Mouse (Mus musculus) heart, postnatal 0 days (tissue): ENCODE results near the gene Slc2a3. TPM values are rescaled to one million over a fixed set of nuclear protein-coding genes. Genes with fewer than 3 reads are reported as not detected.
"Not testable (repeated sequence)": the region's sequence is repeated elsewhere in the genome, so short reads cannot be mapped to it uniquely, and the experiment has no call there.

Source experiments
- ATAC-seq: fragments of 200-750 bp; cut with Nextera tagmentation; 2 replicates; pipeline ENCODE4 v1.8.0; 2017; ENCODE audit warnings: low read depth, moderate number of reproducible peaks, moderate library complexity; ENCODE audit not compliant: insufficient read depth
- DNase-seq: peaks from one replicate; pipeline ENCODE4 v3.0.0-alpha.2; 2016; ENCODE audit warnings: low spot score
- H3K27ac ChIP-seq: fragments of 300-500 bp; sonication (generic); 2 replicates; pipeline ENCODE4 v1.5.1; 2014; ENCODE audit warnings: low read depth, mild to moderate bottlenecking
- H3K27me3 ChIP-seq: fragments of 300-500 bp; sonication (generic); 2 replicates; pipeline ENCODE4 v1.6.1; 2014; ENCODE audit warnings: low read length, mixed read lengths; ENCODE audit not compliant: control insufficient read depth, insufficient read depth
- H3K36me3 ChIP-seq: fragments of 300-500 bp; sonication (generic); replicated peaks from 2 replicates; pipeline ENCODE4 v1.6.1; 2014; ENCODE audit warnings: low read length, mixed read lengths; ENCODE audit not compliant: control insufficient read depth, insufficient read depth
- H3K4me1 ChIP-seq: fragments of 300-500 bp; sonication (generic); 2 replicates; pipeline ENCODE4 v1.6.1; 2014; ENCODE audit warnings: antibody characterized with exemption; ENCODE audit not compliant: control insufficient read depth, insufficient read depth
- H3K4me2 ChIP-seq: fragments of 300-500 bp; sonication (generic); 2 replicates; pipeline ENCODE4 v1.6.1; 2014; ENCODE audit warnings: low read depth, mild to moderate bottlenecking, low read length, moderate library complexity
- H3K4me3 ChIP-seq: fragments of 300-500 bp; sonication (generic); 2 replicates; pipeline ENCODE4 v1.5.1; 2014; ENCODE audit warnings: low read depth, low read length
- H3K9ac ChIP-seq: fragments of 300-500 bp; sonication (generic); replicated peaks from 2 replicates; pipeline ENCODE4 v1.6.1; 2014; ENCODE audit warnings: low read depth, low read length, mixed read lengths
- H3K9me3 ChIP-seq: fragments of 300-500 bp; sonication (generic); replicated peaks from 2 replicates; pipeline ENCODE4 v1.6.1; 2016; ENCODE audit warnings: low read length; ENCODE audit not compliant: control insufficient read depth
- CTCF ChIP-seq: IDR thresholded peaks from 2 replicates; pipeline ENCODE4 v1.5.1; 2016; ENCODE audit warnings: antibody characterized with exemption, control low read depth, low read depth
- EP300 ChIP-seq: IDR thresholded peaks from 2 replicates; pipeline ENCODE4 v1.6.1; 2016; ENCODE audit warnings: antibody characterized with exemption, low read depth
- WGBS: fragments of 180-500 bp; shearing (Covaris S2); extraction: QIAGEN DNeasy Blood & Tissue Kit; methylation state at CpG from one replicate; pipeline ENCODE4 v1.1.7; 2014; 5-methylcytosine and 5-hydroxymethylcytosine counted together
- polyA plus RNA-seq: library from polyadenylated mRNA; unstranded; fragments of >200 nt; fragmentation: Nextera tagmentation; extraction: Ambion mirVana; gene quantifications from 2 replicates; pipeline ENCODE4 v1.2.1, GENCODE M21; 2015
- total RNA-seq: library from RNA; depleted of rRNA; stranded (reverse); fragments of >200 nt; gene quantifications from 2 replicates; pipeline ENCODE4 v1.2.3, GENCODE M21; 2014; ENCODE audit warnings: low replicate concordance

Slc2a3 gene
- total and polyA plus RNA-seq, 2 experiments from 2014 or later, result 1.7 to 21.6 TPM

DNA sequence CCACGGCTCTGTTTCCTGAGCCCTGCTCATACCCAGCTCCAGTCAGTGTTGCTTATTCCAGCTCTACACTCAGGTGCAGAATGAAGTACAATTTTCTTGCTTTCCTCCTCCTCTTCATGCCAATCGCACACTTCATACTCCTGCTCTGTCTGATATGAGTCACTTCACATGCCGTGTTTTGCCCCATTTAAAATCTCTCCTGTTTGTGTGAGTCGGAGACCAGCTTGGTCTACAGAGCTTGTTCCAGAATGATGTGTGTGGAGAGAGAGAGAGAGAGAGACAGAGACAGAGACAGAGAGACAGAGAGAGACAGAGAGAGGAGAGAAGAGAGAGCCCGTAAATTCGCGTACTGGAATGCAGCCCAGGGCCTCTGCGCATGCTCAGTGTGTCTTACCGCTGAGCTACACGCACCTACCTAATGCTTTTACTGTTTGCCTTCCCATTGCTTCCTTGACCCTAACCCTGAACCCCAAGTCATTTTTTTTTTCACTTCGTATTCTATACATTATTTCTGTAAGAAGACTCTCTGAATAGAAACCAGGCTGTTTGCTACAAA, 30.6 kb downstream of the Slc2a3 start:
- H3K27me3 ChIP-seq, result 0 out of 2 replicates have a peak, but pooled peaks cover 2% of the 10 kb centered on the region
- no peak overlapping the region for H3K4me2 ChIP-seq
- TF ChIP-seq EP300 (no peak), CTCF (no peak)
- H3K27ac ChIP-seq, result no peak overlapping the region
- WGBS, result 86% methylated on average over 11 of the region's 11 CpGs
- DNase-seq (no peak), ATAC-seq (no peak)
- no peak overlapping the region for H3K4me3 ChIP-seq
- H3K4me1 ChIP-seq, result no peaks in the 10 kb centered on the region
- no peak overlapping the region for H3K9ac ChIP-seq
- H3K9me3 ChIP-seq, result no peaks in the 10 kb centered on the region
- no peaks in the 10 kb centered on the region for H3K36me3 ChIP-seq

DNA sequence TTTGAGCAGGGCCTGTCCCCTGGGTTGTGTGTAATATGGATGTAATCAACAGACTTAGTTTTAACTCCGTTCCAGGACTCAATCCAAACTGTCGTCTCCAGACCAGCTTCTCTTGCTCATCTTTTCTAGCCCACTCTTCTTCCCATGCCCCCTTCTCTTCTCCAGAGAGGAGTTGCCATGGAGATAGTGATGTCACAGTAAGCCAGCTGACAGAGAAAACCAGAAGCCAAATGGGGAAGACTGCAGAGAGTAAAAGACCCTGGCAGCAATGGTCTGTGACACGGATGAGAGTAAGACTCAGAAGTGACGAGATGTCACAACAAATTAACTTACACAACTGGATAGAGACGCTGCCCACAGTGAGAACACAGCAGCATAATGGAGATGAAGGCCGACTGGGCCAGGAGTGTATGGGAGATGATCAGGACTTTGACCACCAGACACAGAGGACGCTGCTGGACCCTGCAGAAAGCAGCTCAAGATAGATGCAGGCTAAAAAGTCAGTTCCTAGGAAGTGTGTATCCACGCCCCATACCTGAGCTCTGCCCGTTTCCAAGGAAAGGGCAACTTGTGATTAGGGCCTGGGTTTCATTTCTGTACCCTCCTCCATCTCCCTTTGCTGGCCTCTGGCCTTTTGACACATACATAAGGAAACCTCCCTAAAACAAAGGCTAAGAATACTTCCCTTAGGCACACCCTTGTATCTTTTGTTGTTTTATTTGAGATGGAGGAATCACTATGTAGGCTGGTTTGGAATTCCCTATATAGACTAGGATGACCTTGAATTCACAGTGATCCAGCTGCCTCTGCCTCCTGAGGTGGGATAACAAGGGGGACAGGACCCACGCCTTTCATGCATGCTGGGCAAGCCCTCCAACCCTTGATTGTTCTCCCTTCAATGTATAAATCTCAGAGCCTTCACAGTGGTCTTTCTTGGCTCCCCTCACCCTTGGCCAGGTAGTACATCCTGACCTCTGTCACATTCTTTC, 31.4 kb downstream of the Slc2a3 start:
- no peak for TF ChIP-seq CTCF
- no peak for TF ChIP-seq EP300
- Histone ChIP-seq H3K9ac (no peak overlapping the region), H3K4me3 (no peak overlapping the region), H3K27ac (no peak overlapping the region), H3K9me3 (no peaks in the 10 kb centered on the region), H3K36me3 (no peaks in the 10 kb centered on the region), H3K27me3 (0 out of 2 replicates have a peak, but pooled peaks cover 8% of the 10 kb centered on the region), H3K4me2 (no peak overlapping the region), H3K4me1 (no peaks in the 10 kb centered on the region)
- no peak for ATAC-seq
- 75% methylated on average over 10 of the region's 10 CpGs for WGBS
- no peak for DNase-seq

DNA sequence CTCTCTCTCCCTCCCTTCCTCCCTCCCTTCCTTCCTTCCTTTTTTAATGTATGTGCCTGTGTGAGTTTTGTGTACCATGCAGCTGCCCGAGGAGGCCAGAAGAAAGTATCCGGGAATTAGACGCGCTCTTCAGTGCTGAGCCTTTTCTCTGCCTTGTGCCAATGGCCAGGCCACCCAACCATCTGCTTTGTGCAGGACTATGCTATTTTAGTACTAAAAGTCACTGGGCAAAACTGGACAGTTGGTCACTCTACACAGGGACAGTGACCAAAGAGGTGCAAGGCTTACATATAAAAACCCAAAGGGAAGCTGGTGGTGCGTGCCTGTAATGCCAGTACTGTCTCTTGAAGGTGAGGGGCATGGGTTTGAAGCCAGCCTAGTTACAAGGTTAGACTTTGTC, 33.2 kb downstream of the Slc2a3 start:
- no peak for ATAC-seq
- no peak overlapping the region for H3K9ac ChIP-seq
- H3K36me3 ChIP-seq, result no peaks in the 10 kb centered on the region
- no peaks in the 10 kb centered on the region for H3K9me3 ChIP-seq
- TF ChIP-seq EP300, result no peak
- no peak for TF ChIP-seq CTCF
- H3K4me3 ChIP-seq, result no peak overlapping the region
- WGBS, result 80% methylated on average over 5 of the region's 5 CpGs
- H3K27me3 ChIP-seq, result peaks cover 16% of the 10 kb centered on the region; the same call in 1 of the 2 replicates
- H3K4me1 ChIP-seq, result peaks cover 4% of the 10 kb centered on the region; the same call in 1 of the 2 replicates
- H3K4me2 ChIP-seq, result no peak overlapping the region
- no peak for DNase-seq
- H3K27ac ChIP-seq, result no peak overlapping the region

DNA sequence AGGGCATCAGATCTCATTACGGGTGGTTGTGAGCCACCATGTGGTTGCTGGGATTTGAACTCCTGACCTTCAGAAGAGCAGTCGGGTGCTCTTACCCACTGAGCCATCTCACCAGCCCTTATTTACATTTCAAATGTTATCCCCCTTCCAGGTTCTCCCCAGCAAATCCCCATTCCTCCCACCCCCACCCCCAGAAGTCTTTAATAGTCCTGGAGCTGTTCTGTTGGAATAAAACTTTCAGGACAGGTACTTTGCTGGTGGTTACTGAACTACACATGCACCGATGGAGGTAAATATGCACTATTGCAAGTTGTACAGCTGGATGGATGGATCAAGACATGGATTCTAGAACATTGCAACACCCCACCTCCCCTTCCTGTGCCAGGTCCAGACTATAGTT, 34.4 kb downstream of the Slc2a3 start:
- not testable (repeated sequence) for H3K4me1 ChIP-seq, ATAC-seq, H3K36me3 ChIP-seq, H3K4me3 ChIP-seq, H3K9ac ChIP-seq, H3K27ac ChIP-seq, H3K9me3 ChIP-seq, H3K4me2 ChIP-seq, DNase-seq
- 73% methylated on average over 3 of the region's 3 CpGs for WGBS
- H3K27me3 ChIP-seq, result peaks cover 16% of the 10 kb centered on the region; the same call in 1 of the 2 replicates

- DNase-seq, result no peak
- no peak overlapping the region for H3K4me3 ChIP-seq
- peaks cover 16% of the 10 kb centered on the region; the same call in 1 of the 2 replicates for H3K27me3 ChIP-seq
- no peak overlapping the region for H3K4me2 ChIP-seq
- no peaks in the 10 kb centered on the region for H3K9me3 ChIP-seq
- no peak for TF ChIP-seq CTCF
- no peak for TF ChIP-seq EP300
- ATAC-seq, result no peak
- no peaks in the 10 kb centered on the region for H3K36me3 ChIP-seq
- peaks cover 4% of the 10 kb centered on the region; the same call in 1 of the 2 replicates for H3K4me1 ChIP-seq
- no peak overlapping the region for H3K27ac ChIP-seq
- H3K9ac ChIP-seq, result no peak overlapping the region
- 30% methylated on average over 5 of the region's 5 CpGs for WGBS
Observed at GRCm38 (mm10) chr6:122766145-122766968, 35.1 kb downstream of the Slc2a3 start.
